Mouse (Mus musculus) MEL (cell line): ENCODE measurements around the gene Cacng2. TPM values are rescaled to one million over a fixed set of nuclear protein-coding genes. Genes with fewer than 3 reads are reported as not detected.

Experiments
- DNase-seq: peaks from one replicate; pipeline ENCODE4 v3.0.0; 2011; ENCODE audit warnings: low read depth, low spot score
- H3K27ac ChIP-seq: 2 replicates; pipeline ENCODE4 v1.5.1; 2012; ENCODE audit warnings: low read depth, mild to moderate bottlenecking, control low read depth, low read length, moderate library complexity; ENCODE audit not compliant: control insufficient read depth
- H3K27me3 ChIP-seq, 2 experiments: fragments of 150-350 bp in 1 of 2; sonication (generic) in 1 of 2; 2 replicates each; pipeline ENCODE4 v1.6.1; 2012; ENCODE audit warnings: low read length in 2 of 2, mild to moderate bottlenecking in 2 of 2, improper control_type of control experiment in 1 of 2, moderate library complexity in 1 of 2; ENCODE audit not compliant: insufficient read depth in 2 of 2, control insufficient read depth in 1 of 2
- H3K36me3 ChIP-seq, 2 experiments: 2 replicates each; pipeline ENCODE4 v1.6.1; 2012 to 2014; ENCODE audit warnings: low read length in 2 of 2, improper control_type of control experiment in 1 of 2, inconsistent platforms in 1 of 2, mild to moderate bottlenecking in 1 of 2; ENCODE audit not compliant: insufficient read depth in 2 of 2, control insufficient read depth in 1 of 2
- H3K4me1 ChIP-seq, 2 experiments: fragments of 150-350 bp in 1 of 2; sonication (generic) in 1 of 2; 2 replicates each; pipeline ENCODE4 v1.6.1; 2012; ENCODE audit warnings: low read length in 2 of 2, improper control_type of control experiment in 1 of 2, mild to moderate bottlenecking in 1 of 2; ENCODE audit not compliant: insufficient read depth in 2 of 2, control insufficient read depth in 1 of 2
- H3K4me3 ChIP-seq, 2 experiments: fragments of 150-350 bp in 1 of 2; sonication (generic) in 1 of 2; 2 replicates each; pipeline ENCODE4 v1.5.1; 2012; ENCODE audit warnings: low read depth in 2 of 2, low read length in 2 of 2, mild to moderate bottlenecking in 2 of 2, moderate library complexity in 2 of 2, control low read depth in 1 of 2, improper control_type of control experiment in 1 of 2; ENCODE audit not compliant: control insufficient read depth in 1 of 2, insufficient read depth in 1 of 2
- H3K79me2 ChIP-seq: 2 replicates; pipeline ENCODE4 v1.6.1; 2012; ENCODE audit warnings: mild to moderate bottlenecking, low read length, moderate library complexity; ENCODE audit not compliant: control insufficient read depth, poor library complexity, insufficient read depth
- H3K9ac ChIP-seq: 2 replicates; pipeline ENCODE4 v1.6.1; 2012; ENCODE audit warnings: low read depth, mild to moderate bottlenecking, control low read depth, low read length, moderate library complexity; ENCODE audit not compliant: control insufficient read depth, poor library complexity, severe bottlenecking
- H3K9me3 ChIP-seq: fragments of 150-350 bp; sonication (generic); replicated peaks from 2 replicates; pipeline ENCODE4 v1.6.1; 2012; ENCODE audit warnings: mild to moderate bottlenecking, low read length, improper control_type of control experiment, moderate library complexity; ENCODE audit not compliant: insufficient read depth
- CHD1 ChIP-seq: IDR thresholded peaks from 2 replicates; pipeline ENCODE4 v1.6.1; 2012; ENCODE audit warnings: low read depth, mild to moderate bottlenecking, inconsistent platforms, low read length, improper control_type of control experiment
- CTCF ChIP-seq, 3 experiments: IDR thresholded peaks in 2 of 3; conservative IDR thresholded peaks in 1 of 3; 2 replicates each; pipeline ENCODE4 v1.5.1; 2011 to 2012; ENCODE audit warnings: low read length in 3 of 3, low read depth in 2 of 3, mild to moderate bottlenecking in 2 of 3, improper control_type of control experiment in 1 of 3, inconsistent platforms in 1 of 3, mixed read lengths in 1 of 3, moderate library complexity in 1 of 3; ENCODE audit not compliant: control insufficient read depth in 1 of 3, insufficient read depth in 1 of 3, poor library complexity in 1 of 3, severe bottlenecking in 1 of 3
- ELF1 ChIP-seq: IDR thresholded peaks from 2 replicates; pipeline ENCODE4 v1.6.1; 2014; ENCODE audit warnings: low read depth, mild to moderate bottlenecking, inconsistent platforms, low read length, improper control_type of control experiment, moderate library complexity
- GABPA ChIP-seq: IDR thresholded peaks from 2 replicates; pipeline ENCODE4 v1.6.1; 2012; ENCODE audit warnings: low read depth, mild to moderate bottlenecking, inconsistent platforms, low read length, improper control_type of control experiment, moderate library complexity
- HCFC1 ChIP-seq: IDR thresholded peaks from 2 replicates; pipeline ENCODE4 v1.6.1; 2012; ENCODE audit warnings: low read depth, mild to moderate bottlenecking, inconsistent platforms, low read length, improper control_type of control experiment, moderate library complexity
- JUND ChIP-seq: IDR thresholded peaks from 2 replicates; pipeline ENCODE4 v1.6.1; 2011; ENCODE audit warnings: low read depth, mild to moderate bottlenecking, improper control_type of control experiment, low read length
- MAFK ChIP-seq: IDR thresholded peaks from 2 replicates; pipeline ENCODE4 v1.6.1; 2011; ENCODE audit warnings: low read depth, mild to moderate bottlenecking, low read length, improper control_type of control experiment, borderline replicate concordance
- MAX ChIP-seq: IDR thresholded peaks from 2 replicates; pipeline ENCODE4 v1.6.1; 2011; ENCODE audit warnings: low read length, improper control_type of control experiment
- MAZ ChIP-seq: IDR thresholded peaks from 2 replicates; pipeline ENCODE4 v1.6.1; 2012; ENCODE audit warnings: low read depth, mild to moderate bottlenecking, inconsistent platforms, low read length, improper control_type of control experiment
- MXI1 ChIP-seq: IDR thresholded peaks from 2 replicates; pipeline ENCODE4 v1.6.1; 2011; ENCODE audit warnings: mild to moderate bottlenecking, low read depth, low read length, improper control_type of control experiment
- MYC ChIP-seq: IDR thresholded peaks from 2 replicates; pipeline ENCODE4 v1.6.1; 2011; ENCODE audit warnings: low read depth, mild to moderate bottlenecking, low read length, improper control_type of control experiment, moderate library complexity
- NELFE ChIP-seq: IDR thresholded peaks from 2 replicates; pipeline ENCODE4 v1.6.1; 2011; ENCODE audit warnings: low read depth, low read length, improper control_type of control experiment
- NRF1 ChIP-seq: IDR thresholded peaks from 2 replicates; pipeline ENCODE4 v1.6.1; 2014; ENCODE audit warnings: low read depth, mild to moderate bottlenecking, inconsistent platforms, low read length, improper control_type of control experiment, moderate library complexity; ENCODE audit not compliant: poor library complexity, insufficient read depth, severe bottlenecking
- POLR2A ChIP-seq, 2 experiments: IDR thresholded peaks; 2 replicates each; pipeline ENCODE4 v1.6.1; 2011 to 2012; ENCODE audit warnings: low read length in 2 of 2, mild to moderate bottlenecking in 2 of 2, control low read depth in 1 of 2, improper control_type of control experiment in 1 of 2, low read depth in 1 of 2, moderate library complexity in 1 of 2; ENCODE audit not compliant: control insufficient read depth in 1 of 2, insufficient read depth in 1 of 2, poor library complexity in 1 of 2
- RAD21 ChIP-seq: IDR thresholded peaks from 2 replicates; pipeline ENCODE4 v1.6.1; 2011; ENCODE audit warnings: mild to moderate bottlenecking, low read depth, low read length, improper control_type of control experiment
- SIN3A ChIP-seq: IDR thresholded peaks from 2 replicates; pipeline ENCODE4 v1.6.1; 2012; ENCODE audit warnings: low read length, improper control_type of control experiment, inconsistent platforms
- SMC3 ChIP-seq: IDR thresholded peaks from 2 replicates; pipeline ENCODE4 v1.6.1; 2011; ENCODE audit warnings: low read depth, low read length, improper control_type of control experiment
- TAL1 ChIP-seq: IDR thresholded peaks from 2 replicates; pipeline ENCODE4 v1.6.1; 2012; ENCODE audit warnings: mild to moderate bottlenecking, inconsistent platforms, low read length, moderate library complexity, mixed read lengths
- TBP ChIP-seq: IDR thresholded peaks from 2 replicates; pipeline ENCODE4 v1.8.0; 2011; ENCODE audit warnings: low read depth, low read length, improper control_type of control experiment
- TCF12 ChIP-seq: IDR thresholded peaks from 2 replicates; pipeline ENCODE4 v1.6.1; 2014; ENCODE audit warnings: low read depth, mild to moderate bottlenecking, inconsistent platforms, low read length, improper control_type of control experiment, moderate library complexity
- USF2 ChIP-seq, 2 experiments: IDR thresholded peaks; 2 replicates each; pipeline ENCODE4 v1.6.1; 2011 to 2012; ENCODE audit warnings: improper control_type of control experiment in 2 of 2, low read length in 2 of 2, borderline replicate concordance in 1 of 2, inconsistent platforms in 1 of 2, low read depth in 1 of 2, mild to moderate bottlenecking in 1 of 2; ENCODE audit not compliant: insufficient read depth in 1 of 2
- ZKSCAN1 ChIP-seq: IDR thresholded peaks from 2 replicates; pipeline ENCODE4 v1.6.1; 2012; ENCODE audit warnings: low read depth, mild to moderate bottlenecking, inconsistent platforms, low read length, improper control_type of control experiment, moderate library complexity
- ZMIZ1 ChIP-seq: IDR thresholded peaks from 2 replicates; pipeline ENCODE4 v1.6.1; 2012; ENCODE audit warnings: low read depth, mild to moderate bottlenecking, inconsistent platforms, low read length, improper control_type of control experiment, moderate library complexity
- polyA plus RNA-seq, 2 experiments: library from polyadenylated mRNA; stranded (reverse) in 1 of 2; unstranded in 1 of 2; fragments of >175 nt in 1 of 2; fragments of >200 nt in 1 of 2; gene quantifications; 2 replicates each; pipeline versions ENCODE4 v1.2.1 to v1.2.4; 2012; ENCODE audit warnings: low replicate concordance in 2 of 2, low read depth in 1 of 2; ENCODE audit not compliant: insufficient read length in 2 of 2, insufficient read depth in 1 of 2, missing spikeins in 1 of 2
- total RNA-seq: library from RNA; depleted of rRNA; stranded (reverse); fragments of 300-350 nt; gene quantifications from 2 replicates; pipeline ENCODE4 v1.2.3, GENCODE M21; 2012; rRNA removed

The Cacng2 gene
- not detected in 2 replicates for total RNA-seq
- not detected for polyA plus RNA-seq

DNA sequence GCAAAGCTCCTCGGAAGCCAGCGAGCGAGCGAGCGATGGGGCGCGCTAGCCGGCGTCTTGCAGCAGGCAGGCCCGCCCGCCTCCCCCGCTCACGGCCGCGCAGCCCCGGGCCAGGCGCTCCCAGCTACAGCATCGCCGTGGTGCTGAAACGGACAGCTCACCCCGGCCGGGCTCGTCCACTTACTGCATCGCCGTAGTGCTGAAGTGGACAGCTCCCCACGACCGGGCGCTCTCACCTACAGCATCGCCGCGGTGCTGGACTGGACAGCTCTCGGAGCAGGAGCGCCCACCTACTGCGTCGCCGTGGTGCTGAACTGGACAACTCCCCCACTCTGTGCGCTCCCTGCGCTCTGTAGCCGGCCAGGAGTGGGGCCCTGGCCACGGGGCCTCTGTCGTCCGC lies at the start of gene Cacng2:
Gene Cacng2 (minus strand): TSS at position 325 of the 400 bp plus-strand sequence.
- Histone ChIP-seq H3K9me3 (no peaks in the 10 kb centered on the region), H3K4me1 (no peaks in the 10 kb centered on the region), H3K27ac (no peak within 1 kb of the TSS), H3K27me3 (peaks cover 0 to 2% of the 10 kb centered on the region in 2 experiments; a peak in 1 of 4 replicates), H3K36me3 (no peaks in the 10 kb centered on the region), H3K79me2 (no peaks in the 10 kb centered on the region), H3K9ac (no peak within 1 kb of the TSS), H3K4me3 (no peak within 1 kb of the TSS)
- TF ChIP-seq GABPA (no peak), TCF12 (no peak), NRF1 (no peak), MAFK (no peak), MXI1 (peak; percentile 97), SIN3A (peak; percentile 99), POLR2A (IDR thresholded peaks at IDR 0.05; ENCODE audit: control insufficient read depth in 1 of 2, insufficient read depth in 1 of 2, low read depth in 1 of 2, low read length in 2 of 2, poor library complexity in 1 of 2) (no peak), MAZ (no peak)
- DNase-seq, result peak; percentile 91

GRCm38 (mm10) chr15:78169566-78169965 lies 49.7 kb upstream of the Cacng2 start:
- no peaks in the 10 kb centered on the region for H3K36me3 ChIP-seq

More at GRCm38 (mm10) chr15:78169566-78169965, 49.7 kb upstream of the Cacng2 start:
- no peaks in the 10 kb centered on the region for H3K27me3 ChIP-seq
- no peak for DNase-seq
- peaks cover 2% of the 10 kb centered on the region for H3K79me2 ChIP-seq
- H3K4me3 ChIP-seq, result no peak overlapping the region
- no peak overlapping the region for H3K9ac ChIP-seq
- TF ChIP-seq JUND, result no peak
- TF ChIP-seq NELFE, result no peak
- no peak for TF ChIP-seq CTCF (IDR thresholded peaks at IDR 0.05 in 2 of 3, conservative IDR thresholded peaks at IDR 0.05 in 1 of 3; ENCODE audit: control insufficient read depth in 1 of 3, insufficient read depth in 1 of 3, low read depth in 2 of 3, low read length in 3 of 3, poor library complexity in 1 of 3, severe bottlenecking in 1 of 3)
- TF ChIP-seq GABPA, result no peak
- TF ChIP-seq MAZ, result no peak
- TF ChIP-seq ELF1, result no peak
- TF ChIP-seq MAX, result no peak
- TF ChIP-seq TBP, result no peak
- TF ChIP-seq RAD21, result no peak
- TF ChIP-seq TAL1, result no peak
- TF ChIP-seq HCFC1, result no peak
- TF ChIP-seq CHD1, result no peak
- no peak for TF ChIP-seq ZKSCAN1
- TF ChIP-seq MYC, result no peak
- TF ChIP-seq SMC3, result no peak
- no peak for TF ChIP-seq USF2 (IDR thresholded peaks at IDR 0.05; ENCODE audit: borderline replicate concordance in 1 of 2, insufficient read depth in 1 of 2, low read depth in 1 of 2, low read length in 2 of 2)
- no peak for TF ChIP-seq ZMIZ1
- TF ChIP-seq MXI1, result no peak
- TF ChIP-seq NRF1, result no peak
- peaks cover 0 to 5% of the 10 kb centered on the region in 2 experiments; a peak in 1 of 4 replicates for H3K4me1 ChIP-seq
- H3K27ac ChIP-seq, result no peak overlapping the region
- no peaks in the 10 kb centered on the region for H3K9me3 ChIP-seq
